Mouse (Mus musculus): ENCODE results near the gene Bax. TPM values are rescaled to one million over a fixed set of nuclear protein-coding genes. Genes with fewer than 3 reads are reported as not detected.

The Bax gene
- total and polyA plus RNA-seq, 3 experiments, result 195 to 273 (median 233) TPM

- Histone ChIP-seq H3K4me2 (ENCODE audit: insufficient read depth, low read depth, poor library complexity, severe bottlenecking) (no peak overlapping the region), H3K9ac (ENCODE audit: insufficient read depth, low read depth) (no peak overlapping the region), H3K9me3 (replicated peaks; ENCODE audit: low read length) (no peaks in the 10 kb centered on the region), H3K36me3 (replicated peaks in 1 of 2; ENCODE audit: control insufficient read depth in 1 of 2, insufficient read depth in 1 of 2, low read length in 1 of 2) (peaks cover 29 to 43% of the 10 kb centered on the region in 2 experiments), H3K27ac (ENCODE audit: insufficient read depth, low read depth) (no peak overlapping the region), H3K79me2 (replicated peaks; ENCODE audit: control insufficient read depth, extremely low read depth, insufficient read depth, poor library complexity, severe bottlenecking) (no peaks in the 10 kb centered on the region), H3K4me3 (replicated peaks in 1 of 3; ENCODE audit: low read depth in 2 of 3, low read length in 2 of 3, poor library complexity in 1 of 3) (no peak overlapping the region), H3K4me1 (ENCODE audit: control insufficient read depth in 1 of 2, insufficient read depth in 2 of 2) (peaks cover 7 to 21% of the 10 kb centered on the region in 2 experiments; a peak in 3 of 4 replicates), H3K27me3 (replicated peaks) (peaks cover 6% of the 10 kb centered on the region)
- DNase-seq (ENCODE audit: extremely low read depth), result no peak
- dilution Hi-C loops (cut with MboI; ENCODE audit: extremely low pct_ligation_motif_present, extremely low pct_unique_long_range_greater_than_20kb, low sequenced_read_pairs) (no loop called here), in situ Hi-C loops (cut with MboI; ENCODE audit: low pct_ligation_motif_present, low pct_unique_long_range_greater_than_20kb, low sequenced_read_pairs) (no loop called here)
- no peak for TF ChIP-seq POLR2A (IDR thresholded peaks at IDR 0.05; ENCODE audit: low read depth, low read length)
- no peak for TF ChIP-seq TBP (conservative IDR thresholded peaks at IDR 0.05; ENCODE audit: low read depth, low read length)
- TF ChIP-seq UBTF (IDR thresholded peaks at IDR 0.05; ENCODE audit: low read depth, low read length), result no peak
- no peak for TF ChIP-seq ZMIZ1 (IDR thresholded peaks at IDR 0.05; ENCODE audit: low read depth, low read length)
- TF ChIP-seq E2F4 (IDR thresholded peaks at IDR 0.05; ENCODE audit: insufficient replicate concordance, low read depth, low read length), result no peak
- no peak for TF ChIP-seq ZC3H11A (IDR thresholded peaks at IDR 0.05; ENCODE audit: low read depth, low read length)
- TF ChIP-seq CHD1 (IDR thresholded peaks at IDR 0.05; ENCODE audit: low read depth, low read length), result no peak
- TF ChIP-seq MYC (IDR thresholded peaks at IDR 0.05; ENCODE audit: low read depth, low read length), result no peak
- no peak for TF ChIP-seq MAX (IDR thresholded peaks at IDR 0.05; ENCODE audit: low read length)
- TF ChIP-seq BHLHE40 (IDR thresholded peaks at IDR 0.05; ENCODE audit: low read depth, low read length), result no peak
- TF ChIP-seq MAFK (IDR thresholded peaks at IDR 0.05; ENCODE audit: insufficient replicate concordance, low read length), result no peak
- TF ChIP-seq ETS1 (conservative IDR thresholded peaks at IDR 0.05; ENCODE audit: low read depth, low read length), result no peak
- no peak for TF ChIP-seq ELF1 (IDR thresholded peaks at IDR 0.05; ENCODE audit: low read depth, low read length)
- no peak for TF ChIP-seq IRF4 (IDR thresholded peaks at IDR 0.05; ENCODE audit: low read depth, low read length)
- TF ChIP-seq JUND (conservative IDR thresholded peaks at IDR 0.05; ENCODE audit: low read depth, low read length), result no peak
- TF ChIP-seq SIN3A (IDR thresholded peaks at IDR 0.05; ENCODE audit: low read length), result no peak
- TF ChIP-seq MEF2A (IDR thresholded peaks at IDR 0.05; ENCODE audit: borderline replicate concordance, low read depth, low read length), result no peak
- no peak for TF ChIP-seq HCFC1 (IDR thresholded peaks at IDR 0.05; ENCODE audit: low read depth, low read length)
These were observed 48.7 kb downstream of the Bax start for GRCm38 (mm10) chr7:45417962-45418492.

DNA sequence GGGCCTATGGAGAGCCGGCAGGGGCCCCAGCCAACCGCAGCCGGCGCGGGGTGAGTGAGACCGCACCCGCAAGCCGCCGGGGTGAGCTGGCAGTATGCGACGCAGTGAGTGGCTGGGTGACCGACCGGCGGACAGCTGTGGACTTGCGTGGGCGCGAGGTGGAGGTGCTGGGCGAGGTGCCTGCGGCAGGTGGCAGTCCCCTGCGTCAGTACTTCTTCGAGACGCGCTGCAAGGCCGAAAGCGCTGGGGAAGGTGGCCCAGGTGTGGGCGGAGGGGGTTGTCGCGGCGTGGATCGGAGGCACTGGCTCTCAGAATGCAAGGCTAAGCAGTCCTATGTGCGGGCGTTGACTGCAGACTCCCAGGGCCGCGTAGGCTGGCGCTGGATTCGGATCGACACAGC lies 51.1 kb downstream of the Bax start:
- Histone ChIP-seq H3K9ac (ENCODE audit: insufficient read depth, low read depth) (no peak overlapping the region), H3K27ac (ENCODE audit: insufficient read depth, low read depth) (no peak overlapping the region), H3K27me3 (replicated peaks) (peaks cover 25% of the 10 kb centered on the region), H3K36me3 (replicated peaks in 1 of 2; ENCODE audit: control insufficient read depth in 1 of 2, insufficient read depth in 1 of 2, low read length in 1 of 2) (peaks cover 6 to 19% of the 10 kb centered on the region in 2 experiments), H3K4me3 (replicated peaks in 1 of 3; ENCODE audit: low read depth in 2 of 3, low read length in 2 of 3, poor library complexity in 1 of 3) (no peak overlapping the region), H3K9me3 (replicated peaks; ENCODE audit: low read length) (no peaks in the 10 kb centered on the region), H3K79me2 (replicated peaks; ENCODE audit: control insufficient read depth, extremely low read depth, insufficient read depth, poor library complexity, severe bottlenecking) (no peaks in the 10 kb centered on the region), H3K4me1 (ENCODE audit: control insufficient read depth in 1 of 2, insufficient read depth in 2 of 2) (peaks cover 7 to 22% of the 10 kb centered on the region in 2 experiments; a peak in 3 of 4 replicates), H3K4me2 (ENCODE audit: insufficient read depth, low read depth, poor library complexity, severe bottlenecking) (no peak overlapping the region)
- in situ Hi-C loops (cut with MboI; ENCODE audit: low pct_ligation_motif_present, low pct_unique_long_range_greater_than_20kb, low sequenced_read_pairs), result no loop called here
- TF ChIP-seq GABPA (IDR thresholded peaks at IDR 0.05; ENCODE audit: insufficient replicate concordance, low read depth, low read length), result no peak
- no peak for TF ChIP-seq NELFE (IDR thresholded peaks at IDR 0.05; ENCODE audit: low read depth, low read length)
- DNase-seq (ENCODE audit: extremely low read depth), result no peak
- dilution Hi-C loops (cut with MboI; ENCODE audit: extremely low pct_ligation_motif_present, extremely low pct_unique_long_range_greater_than_20kb, low sequenced_read_pairs), result no loop called here
